Mouse (Mus musculus) E14TG2a.4 (cell line): ENCODE measurements at regions not wholly inside any gene's neighbourhood (a gene's known extent, or its start where the extent isn't known, plus 50 kb on each side); places are given as distances from the start of the nearest gene placed in this dataset.

Experiments used
- CTCF ChIP-seq: conservative IDR thresholded peaks from 2 replicates; pipeline ENCODE4 v1.5.1; 2014; ENCODE audit warnings: low read length
- NANOG ChIP-seq: IDR thresholded peaks from 2 replicates; pipeline ENCODE4 v1.6.1; 2014; ENCODE audit warnings: borderline replicate concordance, low read length, mixed read lengths
- POU5F1 ChIP-seq: IDR thresholded peaks from 2 replicates; pipeline ENCODE4 v1.6.1; 2014; ENCODE audit warnings: low read length, borderline replicate concordance

GRCm38 (mm10) chr1:42365648-42366324, 329.8 kb upstream of the Pou3f3 start:
- no peak for TF ChIP-seq CTCF
- TF ChIP-seq NANOG = no peak
- TF ChIP-seq POU5F1 = no peak
